In the genomic region with DNA sequence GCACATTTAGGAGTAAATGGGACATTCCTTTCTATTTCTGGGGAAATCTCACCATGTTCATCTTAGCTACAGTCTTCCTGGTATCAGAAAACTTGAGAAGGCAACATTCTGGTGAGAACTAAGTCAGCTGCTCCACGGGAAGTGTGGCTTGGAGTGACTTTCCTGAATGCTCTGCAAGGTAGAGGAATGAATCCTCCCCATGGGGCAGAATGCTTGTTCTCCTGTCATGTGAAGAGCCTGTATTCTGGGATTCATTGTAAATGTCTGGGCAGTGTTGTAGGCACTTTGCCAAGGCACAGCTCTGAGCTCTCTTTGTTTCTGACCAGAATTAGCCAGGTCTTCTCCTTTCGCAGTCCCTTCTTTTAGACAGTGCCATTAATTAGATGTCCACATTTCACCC, we compare ENCODE assay signal across 23 mouse cellular contexts.
A peak's percentile ranks its signal among the peaks of the same experiment; 100 is the strongest.
DNase-seq lines count a peak whose midpoint lies in the region; ATAC-seq and TF ChIP-seq lines count a peak whose summit lies in the region.
"Had no signal": no experiment of that assay in that cellular context is flagged by ENCODE, and none has a peak within 500 bp of the region (broad histone marks: within the 10 kb centered on the region; RNA-seq: fewer than 3 reads in every experiment).

No protein-coding gene starts in this region.

- H3K27me3 ChIP-seq in heart, adult 2 months (ENCODE audit: control insufficient read depth, insufficient read depth, low read length), result no peaks in the 10 kb centered on the region
- H3K27me3 ChIP-seq in midbrain, embryonic 11.5 days (ENCODE audit: control insufficient read depth, insufficient read depth, low read length), result no peaks in the 10 kb centered on the region
- no peaks in the 10 kb centered on the region for H3K27me3 ChIP-seq in midbrain, embryonic 10.5 days (ENCODE audit: low read depth, poor library complexity, severe bottlenecking)
- H3K27me3 ChIP-seq: forebrain, embryonic 13.5 days; hindbrain, embryonic 15.5 days; midbrain, embryonic 12.5 days; neural tube, embryonic 15.5 days had no signal

- peaks cover 16% of the 10 kb centered on the region for H3K36me3 ChIP-seq in heart, adult 2 months (ENCODE audit: control insufficient read depth, insufficient read depth, low read length)
- H3K36me3 ChIP-seq in midbrain, embryonic 11.5 days (ENCODE audit: control insufficient read depth, insufficient read depth, low read length), result no peaks in the 10 kb centered on the region
- no peaks in the 10 kb centered on the region for H3K36me3 ChIP-seq in midbrain, embryonic 10.5 days
- H3K36me3 ChIP-seq: hindbrain, embryonic 15.5 days; limb, embryonic 10.5 days; midbrain, embryonic 12.5 days; neural tube, embryonic 15.5 days had no signal

- no peak overlapping the region for H3K4me2 ChIP-seq in midbrain, embryonic 11.5 days
- H3K4me2 ChIP-seq: forebrain, embryonic 13.5 days; hindbrain, embryonic 15.5 days; midbrain, embryonic 12.5 days; neural tube, embryonic 15.5 days had no signal

- intact Hi-C loops in heart, adult 2 months (cut with DNase I), result loop anchor here (5.0 kb wide), 1 partner anchor 40 kb away; no protein-coding TSS in a partner anchor

- H3K4me1 ChIP-seq in heart, adult 2 months (ENCODE audit: control insufficient read depth, insufficient read depth, low read length), result peaks cover 8% of the 10 kb centered on the region
- no peaks in the 10 kb centered on the region for H3K4me1 ChIP-seq in midbrain, embryonic 11.5 days (ENCODE audit: control insufficient read depth, insufficient read depth, low read length)
- H3K4me1 ChIP-seq in midbrain, embryonic 10.5 days, result no peaks in the 10 kb centered on the region
- H3K4me1 ChIP-seq: forebrain, embryonic 13.5 days; hindbrain, embryonic 15.5 days; midbrain, embryonic 12.5 days had no signal

- no peaks in the 10 kb centered on the region for H3K9me3 ChIP-seq in midbrain, embryonic 11.5 days (ENCODE audit: control insufficient read depth, low read length)
- H3K9me3 ChIP-seq in midbrain, embryonic 10.5 days (replicated peaks), result no peaks in the 10 kb centered on the region
- H3K9me3 ChIP-seq: forebrain, embryonic 13.5 days; hindbrain, embryonic 15.5 days; limb, embryonic 10.5 days; midbrain, embryonic 12.5 days; neural tube, embryonic 15.5 days had no signal

- no peak for TF ChIP-seq POLR2A in heart, adult 2 months (IDR thresholded peaks at IDR 0.05; ENCODE audit: insufficient read depth, low read depth, low read length)

- DNase-seq in cerebellum, adult 11 months, result peak; percentile 28
- DNase-seq in cerebellum, postnatal 4 days (ENCODE audit: low spot score in 2 of 2), result no peak
- no peak for DNase-seq in heart, adult 2 months
- no peak for DNase-seq in heart, postnatal 4 days
- peak; percentile 28 for DNase-seq in midbrain, embryonic 11.5 days (ENCODE audit: low spot score, missing footprints)
- DNase-seq in midbrain, embryonic 10.5 days (ENCODE audit: low spot score), result no peak
- peak; percentile 67 for DNase-seq in skeletal muscle tissue, adult 2 months (ENCODE audit: low read depth, low spot score)
- no peak for DNase-seq in spleen, postnatal 36 days (ENCODE audit: low spot score in 2 of 2)
- DNase-seq: adrenal gland, postnatal 25 days; gastrocnemius, postnatal 10 days; kidney, adult 9 months; kidney, postnatal 14 days; liver; liver, postnatal 0 days; lung, postnatal 10 days; right cerebral cortex, postnatal 14 days; thymus, postnatal 25 days had no signal

- H3K27ac ChIP-seq in heart, adult 2 months, result peak overlapping the region; percentile 65
- no peak overlapping the region for H3K27ac ChIP-seq in midbrain, embryonic 11.5 days (ENCODE audit: low read depth, low read length)
- no peak overlapping the region for H3K27ac ChIP-seq in midbrain, embryonic 10.5 days (replicated peaks)
- H3K27ac ChIP-seq: forebrain, embryonic 13.5 days; hindbrain, embryonic 15.5 days; limb, embryonic 10.5 days; midbrain, embryonic 12.5 days; neural tube, embryonic 15.5 days had no signal

- no peak overlapping the region for H3K9ac ChIP-seq in heart, adult 2 months (ENCODE audit: low read depth, low read length)
- H3K9ac ChIP-seq in midbrain, embryonic 11.5 days (ENCODE audit: low read length), result no peak overlapping the region
- H3K9ac ChIP-seq: forebrain, embryonic 13.5 days; hindbrain, embryonic 15.5 days; liver, postnatal 0 days; midbrain, embryonic 12.5 days; neural tube, embryonic 15.5 days had no signal

- H3K4me3 ChIP-seq in heart, adult 2 months, result no peak overlapping the region
- H3K4me3 ChIP-seq in midbrain, embryonic 11.5 days (ENCODE audit: low read depth, low read length), result no peak overlapping the region
- no peak overlapping the region for H3K4me3 ChIP-seq in midbrain, embryonic 10.5 days
- H3K4me3 ChIP-seq: forebrain, embryonic 13.5 days; hindbrain, embryonic 15.5 days; limb, embryonic 10.5 days; midbrain, embryonic 12.5 days; neural tube, embryonic 15.5 days had no signal

- TF ChIP-seq CTCF in heart, adult 2 months (IDR thresholded peaks at IDR 0.05), result no peak

- H3K79me2 ChIP-seq in heart, adult 2 months (replicated peaks; ENCODE audit: control insufficient read depth, insufficient read depth, low read length), result no peaks in the 10 kb centered on the region; the same call in 1 of the 2 replicates

- TF ChIP-seq EP300 in heart, adult 2 months (IDR thresholded peaks at IDR 0.05; ENCODE audit: insufficient read depth, low read depth, low read length), result no peak

- no peak for ATAC-seq in midbrain, embryonic 11.5 days (ENCODE audit: low FRiP score)
- ATAC-seq: forebrain, embryonic 13.5 days; intestine, embryonic 16.5 days; liver, postnatal 0 days had no signal

- 49% methylated on average over 2 of the region's 2 CpGs for WGBS in heart, adult 2 months
- WGBS in midbrain, embryonic 11.5 days, result 86% methylated on average over 2 of the region's 2 CpGs
- 90% methylated on average over 2 of the region's 2 CpGs for WGBS in midbrain, embryonic 10.5 days

Comparison
In these comparisons a context has a peak if more than half of its experiments do, and no peak if none do; other contexts are left out.
1. DNase-seq: peak in cerebellum, adult 11 months (single experiment), midbrain, embryonic 11.5 days (single experiment) and skeletal muscle tissue, adult 2 months (single experiment); none in cerebellum, postnatal 4 days (0 of 2), heart, adult 2 months (0 of 2), heart, postnatal 4 days (single experiment), midbrain, embryonic 10.5 days (single experiment) and spleen, postnatal 36 days (0 of 2).